Mouse (Mus musculus) gastrocnemius, adult 2 months (tissue): Measurements from ENCODE around the gene Gapvd1. TPM values are rescaled to one million over a fixed set of nuclear protein-coding genes. Genes with fewer than 3 reads are reported as not detected.

Experiments
- DNase-seq: peaks from one replicate; pipeline ENCODE4 v3.0.0; 2022
- H3K27ac ChIP-seq: fragments of 200-600 bp; 2 replicates; pipeline ENCODE4 v1.8.1; 2022; ENCODE audit warnings: mild to moderate bottlenecking
- H3K4me3 ChIP-seq: fragments of 200-600 bp; 2 replicates; pipeline ENCODE4 v1.8.1; 2022; ENCODE audit warnings: mild to moderate bottlenecking, moderate library complexity
- CTCF ChIP-seq: fragments of 200-600 bp; IDR thresholded peaks from 2 replicates; pipeline ENCODE4 v1.8.1; 2022; ENCODE audit warnings: antibody characterized with exemption, mild to moderate bottlenecking, moderate library complexity
- intact Hi-C: fragments of 180-260 bp; cut with DNase I; formaldehyde crosslinking; loops from one replicate; pipeline ENCODE4 v1.15.1; 2025
- total RNA-seq, 2 experiments: library from RNA; stranded (reverse); gene quantifications; 2 replicates each; pipeline ENCODE4 v1.2.3; 2021

The Gapvd1 gene
- total RNA-seq, 2 experiments from 2014 or later, result 34.0 to 35.5 TPM

- no peak for TF ChIP-seq CTCF
- no peak for DNase-seq
- intact Hi-C loops, result no loop called here
- Histone ChIP-seq H3K4me3 (no peak overlapping the region), H3K27ac (no peak overlapping the region)
Observed at GRCm38 (mm10) chr2:34670470-34670869, 84.6 kb downstream of the Gapvd1 start.

- H3K4me3 ChIP-seq, result no peak overlapping the region; the same call in none of the 2 replicates
- DNase-seq, result no peak
- H3K27ac ChIP-seq, result peak overlapping the region; percentile 68
- intact Hi-C loops, result no loop called here
- no peak for TF ChIP-seq CTCF
Observed at GRCm38 (mm10) chr2:34669203-34669746, 85.8 kb downstream of the Gapvd1 start.

GRCm38 (mm10) chr2:34668440-34669191 is 86.4 kb downstream of the Gapvd1 start:
- H3K27ac ChIP-seq, result peak overlapping the region; percentile 68; the same call in 1 of the 2 replicates
- no peak overlapping the region; the same call in none of the 2 replicates for H3K4me3 ChIP-seq
- intact Hi-C loops, result no loop called here
- no peak for DNase-seq
- TF ChIP-seq CTCF, result no peak

GRCm38 (mm10) chr2:34667820-34668219 is 87.2 kb downstream of the Gapvd1 start:
- TF ChIP-seq CTCF, result no peak
- no peak for DNase-seq
- no peak overlapping the region for H3K27ac ChIP-seq
- H3K4me3 ChIP-seq, result no peak overlapping the region
- intact Hi-C loops, result no loop called here

- Histone ChIP-seq H3K27ac (no peak overlapping the region), H3K4me3 (no peak overlapping the region)
- DNase-seq, result no peak
- no peak for TF ChIP-seq CTCF
- intact Hi-C loops, result no loop called here
Observed at GRCm38 (mm10) chr2:34647410-34647809, 107.6 kb downstream of the Gapvd1 start.

GRCm38 (mm10) chr2:34646541-34646865 is 108.5 kb downstream of the Gapvd1 start:
- H3K27ac ChIP-seq, result no peak overlapping the region
- TF ChIP-seq CTCF, result no peak
- H3K4me3 ChIP-seq, result peak overlapping the region; percentile 73
- intact Hi-C loops, result no loop called here
- DNase-seq, result no peak

GRCm38 (mm10) chr2:34645851-34646540 is 109.0 kb downstream of the Gapvd1 start:
- DNase-seq, result peak; percentile 76
- intact Hi-C loops, result no loop called here
- no peak for TF ChIP-seq CTCF
- peak overlapping the region; percentile 73 for H3K4me3 ChIP-seq
- H3K27ac ChIP-seq, result peak overlapping the region; percentile 54

- peak; percentile 55 for TF ChIP-seq CTCF
- no peak overlapping the region for H3K4me3 ChIP-seq
- no peak for DNase-seq
- H3K27ac ChIP-seq, result no peak overlapping the region
- intact Hi-C loops, result no loop called here
Observed at GRCm38 (mm10) chr2:34644571-34645526, 110.2 kb downstream of the Gapvd1 start.

- intact Hi-C loops, result no loop called here
- Histone ChIP-seq H3K4me3 (no peak overlapping the region), H3K27ac (no peak overlapping the region)
- DNase-seq, result no peak
- peak; percentile 55 for TF ChIP-seq CTCF
Observed at GRCm38 (mm10) chr2:34642351-34642750, 112.7 kb downstream of the Gapvd1 start.

GRCm38 (mm10) chr2:34639725-34640124 is 115.3 kb downstream of the Gapvd1 start:
- no peak overlapping the region for H3K27ac ChIP-seq
- TF ChIP-seq CTCF, result no peak

GRCm38 (mm10) chr2:34638955-34639650 is 115.9 kb downstream of the Gapvd1 start:
- Histone ChIP-seq H3K27ac (no peak overlapping the region; the same call in 1 of the 2 replicates), H3K4me3 (peak overlapping the region; percentile 69)
- intact Hi-C loops, result loop anchor here (10.0 kb wide), 2 partner anchors 234 to 264 kb away; partner anchors contain the start of genes Mapkap1 and Pbx3
- TF ChIP-seq CTCF, result peak; percentile 98; the same call in 1 of the 2 replicates
- DNase-seq, result peak; percentile 90

More at GRCm38 (mm10) chr2:34639725-34640124, 115.3 kb downstream of the Gapvd1 start:
- H3K4me3 ChIP-seq, result no peak overlapping the region
- intact Hi-C loops, result loop anchor here (1.0 to 10.0 kb wide), 3 partner anchors 112 to 265 kb away; partner anchors contain the start of genes Mapkap1 and Pbx3
- DNase-seq, result no peak
